25 mouse cellular contexts compared by ENCODE assay signal in the genomic region with DNA sequence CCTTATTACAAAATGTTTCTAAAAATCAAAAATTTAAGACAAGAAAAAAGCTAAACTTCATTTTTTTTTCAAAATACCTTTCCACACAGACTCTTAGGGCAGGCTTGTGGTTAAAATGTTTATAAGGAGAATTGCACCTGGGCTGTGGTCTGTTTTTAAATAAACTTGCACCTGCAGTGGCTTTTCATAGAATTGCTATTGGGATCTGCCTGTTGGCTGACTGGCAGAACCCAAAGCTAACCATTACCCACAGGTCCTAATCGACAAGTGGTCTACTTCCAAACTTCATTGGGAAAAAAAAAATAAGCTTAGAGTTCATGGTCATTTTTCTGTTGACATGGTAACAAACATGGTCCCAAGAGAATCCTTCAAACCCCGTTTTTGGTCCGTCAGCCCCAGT. TPM values are rescaled to one million over a fixed set of nuclear protein-coding genes. Genes with fewer than 3 reads are reported as not detected.
"Had no signal": no experiment of that assay in that cellular context is flagged by ENCODE, and none has a peak within 500 bp of the region (broad histone marks: within the 10 kb centered on the region; RNA-seq: fewer than 3 reads in every experiment).

No protein-coding gene starts in this region.

- H3K4me2 ChIP-seq: liver, embryonic 11.5 days; liver, embryonic 13.5 days; liver, embryonic 15.5 days; lung, embryonic 14.5 days; midbrain, embryonic 12.5 days; neural tube, embryonic 13.5 days; neural tube, embryonic 15.5 days had no signal

- H3K4me1 ChIP-seq: liver, embryonic 13.5 days; liver, embryonic 15.5 days; midbrain, embryonic 10.5 days; midbrain, embryonic 12.5 days; neural tube, embryonic 13.5 days; neural tube, embryonic 15.5 days had no signal

- ATAC-seq: liver, postnatal 0 days; midbrain, embryonic 16.5 days had no signal

- H3K9me3 ChIP-seq: liver, embryonic 13.5 days; liver, embryonic 15.5 days; midbrain, embryonic 10.5 days; midbrain, embryonic 12.5 days; neural tube, embryonic 13.5 days; neural tube, embryonic 15.5 days had no signal

- H3K9ac ChIP-seq: liver, embryonic 13.5 days; liver, embryonic 15.5 days; liver, postnatal 0 days; lung, embryonic 14.5 days; midbrain, embryonic 12.5 days; neural tube, embryonic 13.5 days; neural tube, embryonic 15.5 days had no signal

- H3K27ac ChIP-seq: liver, embryonic 13.5 days; liver, embryonic 15.5 days; midbrain, embryonic 10.5 days; midbrain, embryonic 12.5 days; neural tube, embryonic 13.5 days; neural tube, embryonic 15.5 days had no signal

- H3K36me3 ChIP-seq: liver, embryonic 13.5 days; liver, embryonic 15.5 days; midbrain, embryonic 10.5 days; midbrain, embryonic 12.5 days; neural tube, embryonic 13.5 days; neural tube, embryonic 15.5 days had no signal

- H3K27me3 ChIP-seq: liver, embryonic 13.5 days; liver, embryonic 15.5 days; midbrain, embryonic 12.5 days; neural tube, embryonic 13.5 days; neural tube, embryonic 15.5 days had no signal

- DNase-seq: liver, embryonic 13.5 days; liver, postnatal 0 days; lung, embryonic 14.5 days; lung, postnatal 10 days; lung, postnatal 4 days; midbrain, embryonic 14.5 days; retina, postnatal 1 day; right cerebral cortex, adult 18-20 months; right cerebral cortex, postnatal 25 days; right cerebral cortex, postnatal 4 days; spleen, adult 18-20 months had no signal

- H3K4me3 ChIP-seq: liver, embryonic 13.5 days; liver, embryonic 15.5 days; midbrain, embryonic 10.5 days; midbrain, embryonic 12.5 days; myocyte; neural tube, embryonic 13.5 days; neural tube, embryonic 15.5 days had no signal

RNA-seq across cellular contexts. Expression of a gene that starts 7.0 kb away (rescaled TPM):
- polyA plus RNA-seq: lung, embryonic 14.5 days; stomach, embryonic 14.5 days had no signal

RNA-seq across cellular contexts. Expression of a gene that starts 46.9 kb away (rescaled TPM):
- total RNA-seq: megakaryocyte, adult 5-6 weeks; megakaryocyte-erythroid progenitor cell, adult 5-6 weeks had no signal
- polyA plus RNA-seq: liver, embryonic 11.5 days; liver, embryonic 13.5 days; liver, embryonic 15.5 days; liver, postnatal 0 days; lung, embryonic 14.5 days; lung, embryonic 16.5 days; midbrain, embryonic 10.5 days; midbrain, embryonic 12.5 days; midbrain, embryonic 14.5 days; midbrain, embryonic 16.5 days; myocyte; neural tube, embryonic 11.5 days; neural tube, embryonic 13.5 days; neural tube, embryonic 15.5 days; stomach, embryonic 14.5 days; stomach, embryonic 16.5 days had no signal
